8 mouse cellular contexts compared by ENCODE assay signal in the genomic region with DNA sequence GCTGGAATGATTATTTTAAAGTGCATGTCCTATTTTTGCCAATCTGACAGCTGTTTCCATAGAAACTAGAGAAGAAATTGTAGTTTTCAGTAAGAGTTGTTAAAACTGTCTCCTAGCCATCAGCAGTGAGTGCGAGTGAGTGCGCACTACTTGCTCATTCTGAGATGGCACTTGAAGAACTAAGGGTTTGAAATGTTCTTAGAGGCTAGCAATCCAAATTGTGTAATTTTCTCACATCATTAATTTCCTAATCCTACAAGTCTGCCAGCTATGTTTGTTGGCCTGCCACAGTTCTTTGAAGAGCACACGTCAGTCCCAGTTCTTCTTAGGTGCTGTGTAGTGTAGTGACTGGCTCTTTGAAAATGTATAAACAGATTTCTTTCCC. TPM values are rescaled to one million over a fixed set of nuclear protein-coding genes. Genes with fewer than 3 reads are reported as not detected.
DNase-seq lines count a peak whose midpoint lies in the region; ATAC-seq lines count a peak whose summit lies in the region.

No protein-coding gene starts in this region.

- H3K9me3 ChIP-seq in kidney, embryonic 14.5 days (ENCODE audit: control insufficient read depth, low read length) = no peaks in the 10 kb centered on the region
- no peaks in the 10 kb centered on the region for H3K9me3 ChIP-seq in forebrain, embryonic 10.5 days
- H3K9me3 ChIP-seq in limb, embryonic 11.5 days (ENCODE audit: control insufficient read depth, low read length) = no peaks in the 10 kb centered on the region
- H3K9me3 ChIP-seq in midbrain, embryonic 15.5 days = no peaks in the 10 kb centered on the region

- peak overlapping the region; percentile 79; the same call in 1 of the 2 replicates for H3K9ac ChIP-seq in kidney, embryonic 14.5 days (ENCODE audit: low read depth, low read length)
- H3K9ac ChIP-seq in limb, embryonic 11.5 days (ENCODE audit: low read length) = no peak overlapping the region
- 0 out of 2 replicates have a peak overlapping the region, but pooled peaks have one; percentile 76 for H3K9ac ChIP-seq in midbrain, embryonic 15.5 days

- peak overlapping the region; percentile 58 for H3K4me2 ChIP-seq in kidney, embryonic 14.5 days (replicated peaks; ENCODE audit: low read depth, low read length)
- H3K4me2 ChIP-seq in limb, embryonic 11.5 days (ENCODE audit: low read depth, severe bottlenecking) = peak overlapping the region; percentile 38; the same call in 1 of the 2 replicates
- peak overlapping the region; percentile 81 for H3K4me2 ChIP-seq in midbrain, embryonic 15.5 days

- no peaks in the 10 kb centered on the region for H3K36me3 ChIP-seq in kidney, embryonic 14.5 days (ENCODE audit: control insufficient read depth, insufficient read depth, low read length)
- no peaks in the 10 kb centered on the region; the same call in 1 of the 2 replicates for H3K36me3 ChIP-seq in forebrain, embryonic 10.5 days (replicated peaks)
- no peaks in the 10 kb centered on the region for H3K36me3 ChIP-seq in limb, embryonic 11.5 days (ENCODE audit: control insufficient read depth, insufficient read depth, low read length)
- no peaks in the 10 kb centered on the region for H3K36me3 ChIP-seq in midbrain, embryonic 15.5 days (replicated peaks)

- no peaks in the 10 kb centered on the region for H3K27me3 ChIP-seq in kidney, embryonic 14.5 days (ENCODE audit: control insufficient read depth, insufficient read depth, low read length)
- no peaks in the 10 kb centered on the region for H3K27me3 ChIP-seq in forebrain, embryonic 10.5 days (ENCODE audit: poor library complexity, severe bottlenecking)
- H3K27me3 ChIP-seq in limb, embryonic 11.5 days (ENCODE audit: control insufficient read depth, insufficient read depth, low read length) = no peaks in the 10 kb centered on the region
- H3K27me3 ChIP-seq in midbrain, embryonic 15.5 days (replicated peaks) = no peaks in the 10 kb centered on the region

- 0 out of 2 replicates have a peak, but pooled peaks cover 4% of the 10 kb centered on the region for H3K4me1 ChIP-seq in kidney, embryonic 14.5 days (ENCODE audit: control insufficient read depth, insufficient read depth, low read length)
- peaks cover 16% of the 10 kb centered on the region for H3K4me1 ChIP-seq in forebrain, embryonic 10.5 days
- no peaks in the 10 kb centered on the region for H3K4me1 ChIP-seq in limb, embryonic 11.5 days (ENCODE audit: control insufficient read depth, insufficient read depth, low read length)
- H3K4me1 ChIP-seq in midbrain, embryonic 15.5 days = peaks cover 11% of the 10 kb centered on the region

- DNase-seq in kidney, adult 9 months = no peak
- no peak for DNase-seq in forebrain, embryonic 10.5 days (ENCODE audit: extremely low spot score, low spot score)
- no peak for DNase-seq in limb, embryonic 11.5 days (ENCODE audit: low spot score)
- no peak for DNase-seq in spleen, postnatal 14 days (ENCODE audit: low spot score in 2 of 2)
- no peak for DNase-seq in cerebellum, postnatal 4 days (ENCODE audit: low spot score in 2 of 2)
- no peak for DNase-seq in kidney, adult 18-20 months

- 42% methylated on average over 3 of the region's 3 CpGs for WGBS in kidney, embryonic 14.5 days
- 39% methylated on average over 3 of the region's 3 CpGs for WGBS in forebrain, embryonic 10.5 days
- WGBS in limb, embryonic 11.5 days = 52% methylated on average over 3 of the region's 3 CpGs
- 22% methylated on average over 3 of the region's 3 CpGs for WGBS in midbrain, embryonic 15.5 days

- no peak overlapping the region for H3K27ac ChIP-seq in kidney, embryonic 14.5 days (ENCODE audit: low read depth, low read length)
- 0 out of 2 replicates have a peak overlapping the region, but pooled peaks have one; percentile 96 for H3K27ac ChIP-seq in forebrain, embryonic 10.5 days
- no peak overlapping the region for H3K27ac ChIP-seq in limb, embryonic 11.5 days (replicated peaks; ENCODE audit: low read depth, low read length)
- H3K27ac ChIP-seq in midbrain, embryonic 15.5 days = peak overlapping the region; percentile 97; the same call in 1 of the 2 replicates

- H3K4me3 ChIP-seq in kidney, embryonic 14.5 days (ENCODE audit: low read length) = peak overlapping the region; percentile 70
- H3K4me3 ChIP-seq in forebrain, embryonic 10.5 days = peak overlapping the region; percentile 72
- H3K4me3 ChIP-seq in limb, embryonic 11.5 days (ENCODE audit: low read depth, low read length) = peak overlapping the region; percentile 58; the same call in 1 of the 2 replicates
- peak overlapping the region; percentile 71 for H3K4me3 ChIP-seq in midbrain, embryonic 15.5 days

- ATAC-seq in kidney, embryonic 14.5 days (ENCODE audit: low FRiP score, low TSS enrichment) = no peak
- no peak for ATAC-seq in limb, embryonic 11.5 days (ENCODE audit: insufficient number of reproducible peaks, low FRiP score, low TSS enrichment, low read depth)
- ATAC-seq in midbrain, embryonic 15.5 days (replicated peaks) = no peak

RNA-seq across cellular contexts. Expression of gene Oma1, which starts 0.9 kb away (rescaled TPM):
- 20.2 and 24.3 TPM in 2 replicates for polyA plus RNA-seq in kidney, embryonic 14.5 days (2014; fragmentation: Nextera tagmentation; extraction: Ambion mirVana)
- 16.2 and 17.8 TPM in 2 replicates for polyA plus RNA-seq in forebrain, embryonic 10.5 days (2016; fragmentation: Nextera tagmentation; extraction: Ambion mirVana)
- 16.9 and 17.9 TPM in 2 replicates for polyA plus RNA-seq in limb, embryonic 11.5 days (2014; fragmentation: Nextera tagmentation; extraction: Ambion mirVana)
- polyA plus RNA-seq in midbrain, embryonic 15.5 days (2015; fragmentation: Nextera tagmentation; extraction: Ambion mirVana) = 8.7 and 9.1 TPM in 2 replicates

RNA-seq across cellular contexts. Expression of gene 4921539E11Rik, which starts 23.9 kb away (rescaled TPM):
- not detected in 2 replicates for polyA plus RNA-seq in kidney, embryonic 14.5 days (2014; fragmentation: Nextera tagmentation; extraction: Ambion mirVana)
- not detected in 2 replicates for polyA plus RNA-seq in forebrain, embryonic 10.5 days (2016; fragmentation: Nextera tagmentation; extraction: Ambion mirVana)
- not detected in 2 replicates for polyA plus RNA-seq in limb, embryonic 11.5 days (2014; fragmentation: Nextera tagmentation; extraction: Ambion mirVana)
- not detected in 2 replicates for polyA plus RNA-seq in midbrain, embryonic 15.5 days (2015; fragmentation: Nextera tagmentation; extraction: Ambion mirVana)

Comparison
In these comparisons a context has a peak if more than half of its experiments do, and no peak if none do; other contexts are left out.
1. H3K27ac ChIP-seq: peak in forebrain, embryonic 10.5 days (single experiment) and midbrain, embryonic 15.5 days (single experiment); none in kidney, embryonic 14.5 days (single experiment) and limb, embryonic 11.5 days (single experiment).
2. Peak in every context shown above with its lines, with median percentiles within 50 percentile points of each other: H3K4me2 ChIP-seq and H3K4me3 ChIP-seq.